Mouse (Mus musculus) brain, embryonic 14.5 days (tissue): ENCODE measurements around the gene Lmnb2.

Source experiments
- CTCF ChIP-seq: fragments of 200-500 bp; IDR thresholded peaks from 2 replicates; pipeline ENCODE4 v1.5.1; 2012; ENCODE audit warnings: inconsistent platforms, mild to moderate bottlenecking, moderate library complexity, borderline replicate concordance; ENCODE audit not compliant: insufficient read depth, insufficient read length; ENCODE audit errors: extremely low read depth
- POLR2A ChIP-seq: fragments of 200-500 bp; IDR thresholded peaks from 2 replicates; pipeline ENCODE4 v1.6.1; 2012; ENCODE audit warnings: mild to moderate bottlenecking, inconsistent platforms, borderline replicate concordance; ENCODE audit not compliant: poor library complexity, insufficient read depth, insufficient read length, severe bottlenecking; ENCODE audit errors: extremely low read depth

DNA sequence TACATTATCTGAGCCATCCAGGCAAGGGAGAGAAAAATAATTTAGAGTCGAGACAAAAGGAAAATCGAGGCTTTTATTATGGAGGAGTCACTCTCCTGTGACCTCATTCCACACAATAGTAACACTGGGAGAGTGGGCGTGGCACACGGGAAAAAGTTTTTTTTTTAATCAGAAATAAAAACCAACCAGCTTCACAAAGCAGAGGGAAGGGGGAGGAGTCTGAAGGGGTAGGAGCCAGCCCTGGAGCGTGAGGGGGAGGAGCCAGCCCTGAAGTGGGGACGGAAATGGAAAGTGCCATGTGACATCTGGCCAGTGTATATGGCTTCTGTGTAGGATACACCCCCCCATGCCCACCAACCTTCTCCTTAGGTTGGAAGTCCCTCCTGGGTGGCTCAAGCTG, 30.5 kb upstream of the Lmnb2 start:
- TF ChIP-seq POLR2A = no peak
- no peak for TF ChIP-seq CTCF
